8 mouse cellular contexts compared by ENCODE assay signal in genomic region chr7:19382166-19382541, GRCm38 (mm10). TPM values are rescaled to one million over a fixed set of nuclear protein-coding genes. Genes with fewer than 3 reads are reported as not detected.
DNase-seq lines count a peak whose midpoint lies in the region; ATAC-seq and TF ChIP-seq lines count a peak whose summit lies in the region.

No protein-coding gene starts in this region.

- H3K9ac ChIP-seq in heart, embryonic 13.5 days: peak overlapping the region; percentile 92
- peak overlapping the region; percentile 77 for H3K9ac ChIP-seq in embryonic facial prominence, embryonic 15.5 days
- H3K9ac ChIP-seq in intestine, embryonic 16.5 days (ENCODE audit: low read depth, low read length): peak overlapping the region; percentile 75
- H3K9ac ChIP-seq in midbrain, embryonic 16.5 days (ENCODE audit: low read depth, low read length): peak overlapping the region; percentile 93

- 0 out of 2 replicates have a peak, but pooled peaks have one; percentile 19 for ATAC-seq in heart, embryonic 13.5 days (ENCODE audit: extremely low read depth, insufficient number of reproducible peaks, low FRiP score, low TSS enrichment)
- ATAC-seq in G1E (ENCODE audit: extremely low read depth, insufficient number of reproducible peaks, low FRiP score, poor library complexity, severe bottlenecking): no peak
- ATAC-seq in embryonic facial prominence, embryonic 15.5 days (ENCODE audit: insufficient number of reproducible peaks, low FRiP score, low TSS enrichment, low read depth): peak; percentile 58
- ATAC-seq in intestine, embryonic 16.5 days: peak; percentile 78
- ATAC-seq in midbrain, embryonic 16.5 days: peak; percentile 60

- H3K36me3 ChIP-seq in heart, embryonic 13.5 days: peaks cover 57% of the 10 kb centered on the region
- H3K36me3 ChIP-seq in G1E (replicated peaks): peaks cover 55% of the 10 kb centered on the region
- H3K36me3 ChIP-seq in embryonic facial prominence, embryonic 15.5 days: peaks cover 45% of the 10 kb centered on the region
- peaks cover 22% of the 10 kb centered on the region for H3K36me3 ChIP-seq in intestine, embryonic 16.5 days (ENCODE audit: control insufficient read depth, insufficient read depth, low read length)
- peaks cover 9% of the 10 kb centered on the region for H3K36me3 ChIP-seq in midbrain, embryonic 16.5 days (ENCODE audit: control insufficient read depth, insufficient read depth, low read length)

- H3K4me1 ChIP-seq in heart, embryonic 13.5 days: peaks cover 21% of the 10 kb centered on the region
- H3K4me1 ChIP-seq in G1E (ENCODE audit: insufficient read depth, low read depth, low read length): peaks cover 31% of the 10 kb centered on the region
- peaks cover 16% of the 10 kb centered on the region for H3K4me1 ChIP-seq in embryonic facial prominence, embryonic 15.5 days
- peaks cover 11% of the 10 kb centered on the region for H3K4me1 ChIP-seq in intestine, embryonic 16.5 days (ENCODE audit: control insufficient read depth, insufficient read depth, low read length)
- peaks cover 13% of the 10 kb centered on the region for H3K4me1 ChIP-seq in midbrain, embryonic 16.5 days (ENCODE audit: control insufficient read depth, insufficient read depth, low read length)

- H3K4me2 ChIP-seq in heart, embryonic 13.5 days: peak overlapping the region; percentile 86
- peak overlapping the region; percentile 68 for H3K4me2 ChIP-seq in embryonic facial prominence, embryonic 15.5 days (replicated peaks)
- H3K4me2 ChIP-seq in intestine, embryonic 16.5 days (ENCODE audit: low read depth, low read length): peak overlapping the region; percentile 87
- H3K4me2 ChIP-seq in midbrain, embryonic 16.5 days (ENCODE audit: low read length): peak overlapping the region; percentile 85

- peak overlapping the region; percentile 79 for H3K4me3 ChIP-seq in heart, embryonic 13.5 days
- peak overlapping the region; percentile 96 for H3K4me3 ChIP-seq in G1E (ENCODE audit: low read depth, low read length)
- H3K4me3 ChIP-seq in embryonic facial prominence, embryonic 15.5 days (replicated peaks): peak overlapping the region; percentile 94
- peak overlapping the region; percentile 73 for H3K4me3 ChIP-seq in intestine, embryonic 16.5 days (ENCODE audit: low read length)
- peak overlapping the region; percentile 94 for H3K4me3 ChIP-seq in midbrain, embryonic 16.5 days (ENCODE audit: low read depth, low read length)

- H3K9me3 ChIP-seq in heart, embryonic 13.5 days: no peaks in the 10 kb centered on the region
- H3K9me3 ChIP-seq in G1E (replicated peaks): no peaks in the 10 kb centered on the region
- no peaks in the 10 kb centered on the region for H3K9me3 ChIP-seq in embryonic facial prominence, embryonic 15.5 days (replicated peaks)
- H3K9me3 ChIP-seq in intestine, embryonic 16.5 days (ENCODE audit: control insufficient read depth, low read length): no peaks in the 10 kb centered on the region
- H3K9me3 ChIP-seq in midbrain, embryonic 16.5 days (replicated peaks; ENCODE audit: control insufficient read depth, low read length, poor library complexity, severe bottlenecking): no peaks in the 10 kb centered on the region

- H3K27ac ChIP-seq in heart, embryonic 13.5 days (replicated peaks): peak overlapping the region; percentile 30
- H3K27ac ChIP-seq in embryonic facial prominence, embryonic 15.5 days (replicated peaks): no peak overlapping the region
- no peak overlapping the region for H3K27ac ChIP-seq in intestine, embryonic 16.5 days (ENCODE audit: low read length)
- H3K27ac ChIP-seq in midbrain, embryonic 16.5 days (ENCODE audit: low read length): peak overlapping the region; percentile 68

- TF ChIP-seq CTCF in G1E (IDR thresholded peaks at IDR 0.05; ENCODE audit: low read depth, low read length): no peak

- 0% methylated on average over 37 of the region's 37 CpGs for WGBS in heart, embryonic 13.5 days
- WGBS in embryonic facial prominence, embryonic 15.5 days: under 1% methylated on average over 37 of the region's 37 CpGs
- 0% methylated on average over 22 of the region's 37 CpGs for WGBS in intestine, embryonic 16.5 days
- WGBS in midbrain, embryonic 16.5 days: 1% methylated on average over 20 of the region's 37 CpGs

- no peaks in the 10 kb centered on the region for H3K27me3 ChIP-seq in heart, embryonic 13.5 days (replicated peaks)
- H3K27me3 ChIP-seq in G1E (ENCODE audit: insufficient read depth, low read length): no peaks in the 10 kb centered on the region
- no peaks in the 10 kb centered on the region for H3K27me3 ChIP-seq in embryonic facial prominence, embryonic 15.5 days
- H3K27me3 ChIP-seq in intestine, embryonic 16.5 days (replicated peaks; ENCODE audit: control insufficient read depth, insufficient read depth, low read length): no peaks in the 10 kb centered on the region
- H3K27me3 ChIP-seq in midbrain, embryonic 16.5 days (ENCODE audit: control insufficient read depth, insufficient read depth, low read depth, low read length): no peaks in the 10 kb centered on the region

- no peak for DNase-seq in heart, adult 11 months
- DNase-seq in G1E (ENCODE audit: low spot score): peak; percentile 41
- no peak for DNase-seq in ovary, postnatal 10 days (ENCODE audit: low spot score)
- no peak for DNase-seq in ovary, postnatal 36 days (ENCODE audit: low spot score)

RNA-seq across cellular contexts. Expression of gene Ercc2, which starts 0.3 kb away (rescaled TPM):
- 11.8 and 12.2 TPM in 2 replicates for polyA plus RNA-seq in heart, embryonic 13.5 days (2015; fragmentation: Nextera tagmentation; extraction: Ambion mirVana)
- 17.2 and 18.4 TPM in 2 replicates for total RNA-seq in G1E (2014; fragmentation: Nextera tagmentation)
- 14.8 and 20.2 TPM in 2 replicates for total RNA-seq in G1E (2017)
- 36.0 and 40.6 TPM in 2 replicates for polyA plus RNA-seq in G1E (2012)
- 16.9 and 18.3 TPM in 2 replicates for polyA plus RNA-seq in embryonic facial prominence, embryonic 15.5 days (2015; fragmentation: Nextera tagmentation; extraction: Ambion mirVana)
- polyA plus RNA-seq in intestine, embryonic 16.5 days (2015; fragmentation: Nextera tagmentation; extraction: Ambion mirVana): 15.5 and 17.6 TPM in 2 replicates
- 28.0 and 29.5 TPM in 2 replicates for polyA plus RNA-seq in midbrain, embryonic 16.5 days (2015; fragmentation: Nextera tagmentation; extraction: Ambion mirVana)

RNA-seq across cellular contexts. Expression of gene Klc3, which starts 21.8 kb away (rescaled TPM):
- polyA plus RNA-seq in heart, embryonic 13.5 days (2015; fragmentation: Nextera tagmentation; extraction: Ambion mirVana): 4.8 and 5.5 TPM in 2 replicates
- total RNA-seq in G1E (2014; fragmentation: Nextera tagmentation): not detected in 2 replicates
- total RNA-seq in G1E (2017): 0.11 TPM in 1 of 2 replicates, not detected in the other
- polyA plus RNA-seq in G1E (2012): 0.69 and 0.84 TPM in 2 replicates
- polyA plus RNA-seq in embryonic facial prominence, embryonic 15.5 days (2015; fragmentation: Nextera tagmentation; extraction: Ambion mirVana): 41.8 and 43.1 TPM in 2 replicates
- polyA plus RNA-seq in intestine, embryonic 16.5 days (2015; fragmentation: Nextera tagmentation; extraction: Ambion mirVana): 2.7 and 2.9 TPM in 2 replicates
- polyA plus RNA-seq in midbrain, embryonic 16.5 days (2015; fragmentation: Nextera tagmentation; extraction: Ambion mirVana): 1.4 and 1.7 TPM in 2 replicates

RNA-seq across cellular contexts. Expression of gene Ckm, which starts 22.4 kb away (rescaled TPM):
- polyA plus RNA-seq in heart, embryonic 13.5 days (2015; fragmentation: Nextera tagmentation; extraction: Ambion mirVana): 284 and 345 TPM in 2 replicates
- total RNA-seq in G1E (2014; fragmentation: Nextera tagmentation) (not detected in 2 replicates), G1E (2017) (0.05 and 0.12 TPM in 2 replicates)
- polyA plus RNA-seq in G1E (2012): not detected in 2 replicates
- 118 and 167 TPM in 2 replicates for polyA plus RNA-seq in embryonic facial prominence, embryonic 15.5 days (2015; fragmentation: Nextera tagmentation; extraction: Ambion mirVana)
- polyA plus RNA-seq in intestine, embryonic 16.5 days (2015; fragmentation: Nextera tagmentation; extraction: Ambion mirVana): 15.3 and 17.6 TPM in 2 replicates
- 0.25 and 0.35 TPM in 2 replicates for polyA plus RNA-seq in midbrain, embryonic 16.5 days (2015; fragmentation: Nextera tagmentation; extraction: Ambion mirVana)

RNA-seq across cellular contexts. Expression of gene Ppp1r13l, which starts 22.6 kb away (rescaled TPM):
- 12.8 and 13.0 TPM in 2 replicates for polyA plus RNA-seq in heart, embryonic 13.5 days (2015; fragmentation: Nextera tagmentation; extraction: Ambion mirVana)
- total RNA-seq in G1E (2014; fragmentation: Nextera tagmentation) (8.5 and 15.2 TPM in 2 replicates), G1E (2017) (0.93 and 1.1 TPM in 2 replicates)
- polyA plus RNA-seq in G1E (2012): 32.9 and 38.0 TPM in 2 replicates
- 17.2 and 22.7 TPM in 2 replicates for polyA plus RNA-seq in embryonic facial prominence, embryonic 15.5 days (2015; fragmentation: Nextera tagmentation; extraction: Ambion mirVana)
- polyA plus RNA-seq in intestine, embryonic 16.5 days (2015; fragmentation: Nextera tagmentation; extraction: Ambion mirVana): 3.1 and 4.2 TPM in 2 replicates
- 2.0 and 2.8 TPM in 2 replicates for polyA plus RNA-seq in midbrain, embryonic 16.5 days (2015; fragmentation: Nextera tagmentation; extraction: Ambion mirVana)

RNA-seq across cellular contexts. Expression of gene Cd3eap, which starts 22.9 kb away (rescaled TPM):
- 17.4 and 19.8 TPM in 2 replicates for polyA plus RNA-seq in heart, embryonic 13.5 days (2015; fragmentation: Nextera tagmentation; extraction: Ambion mirVana)
- 9.3 and 10.8 TPM in 2 replicates for total RNA-seq in G1E (2014; fragmentation: Nextera tagmentation)
- 22.3 and 25.6 TPM in 2 replicates for total RNA-seq in G1E (2017)
- 56.2 and 57.8 TPM in 2 replicates for polyA plus RNA-seq in G1E (2012)
- 30.4 and 32.0 TPM in 2 replicates for polyA plus RNA-seq in embryonic facial prominence, embryonic 15.5 days (2015; fragmentation: Nextera tagmentation; extraction: Ambion mirVana)
- 19.1 and 24.3 TPM in 2 replicates for polyA plus RNA-seq in intestine, embryonic 16.5 days (2015; fragmentation: Nextera tagmentation; extraction: Ambion mirVana)
- 24.1 and 24.6 TPM in 2 replicates for polyA plus RNA-seq in midbrain, embryonic 16.5 days (2015; fragmentation: Nextera tagmentation; extraction: Ambion mirVana)

Comparison
In these comparisons a context has a peak if more than half of its experiments do, and no peak if none do; other contexts are left out.
1. H3K27ac ChIP-seq: peak in heart, embryonic 13.5 days (single experiment) and midbrain, embryonic 16.5 days (single experiment); none in embryonic facial prominence, embryonic 15.5 days (single experiment) and intestine, embryonic 16.5 days (single experiment).
2. RNA of gene Ckm, which starts 22.4 kb away (polyA plus RNA-seq): 284 to 345 TPM in heart, embryonic 13.5 days, 118 to 167 TPM in embryonic facial prominence, embryonic 15.5 days and 15.3 to 17.6 TPM in intestine, embryonic 16.5 days; 0.25 to 0.35 TPM in midbrain, embryonic 16.5 days and not detected in G1E; every median in the first group is over 10 times any median in the second.
3. Peak in every context shown above with its lines, with median percentiles within 50 percentile points of each other: H3K4me2 ChIP-seq, H3K4me3 ChIP-seq and H3K9ac ChIP-seq.